Mouse (Mus musculus): ENCODE results near the gene Vash1. TPM values are rescaled to one million over a fixed set of nuclear protein-coding genes. Genes with fewer than 3 reads are reported as not detected.

Gene Vash1
- polyA plus RNA-seq, 1 experiment from 2014 or later: 10.7 TPM

DNA sequence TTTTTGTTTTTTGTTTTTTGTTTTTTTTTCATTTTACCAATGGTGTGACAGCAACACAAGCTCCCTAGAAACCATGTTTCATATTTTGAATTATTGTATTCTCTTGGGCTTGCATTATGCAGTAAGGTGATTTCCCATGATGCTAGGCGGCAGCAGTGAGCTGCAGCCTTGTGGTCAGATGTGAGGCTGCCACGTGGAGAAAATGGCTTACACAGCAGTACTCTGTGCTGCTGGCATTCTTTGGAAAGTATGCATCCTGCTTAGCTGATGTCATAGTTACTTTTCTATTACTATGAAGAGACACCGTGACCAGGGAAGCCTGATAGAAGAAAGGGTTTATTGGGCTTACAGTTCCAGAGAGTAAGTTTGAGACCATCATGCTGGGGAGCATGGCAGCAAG is 30.0 kb upstream of the Vash1 start:
- H3K27me3 ChIP-seq (replicated peaks; ENCODE audit: control insufficient read depth, insufficient read depth, low read length): no peaks in the 10 kb centered on the region
- no peak overlapping the region for H3K27ac ChIP-seq (ENCODE audit: low read depth)
- H3K36me3 ChIP-seq (ENCODE audit: control insufficient read depth, insufficient read depth, low read length): no peaks in the 10 kb centered on the region
- no peak for ATAC-seq (replicated peaks; ENCODE audit: low FRiP score, low TSS enrichment, low read depth)
- no peaks in the 10 kb centered on the region for H3K9me3 ChIP-seq (ENCODE audit: control insufficient read depth, low read length)
- H3K9ac ChIP-seq (ENCODE audit: low read length): no peak overlapping the region
- H3K4me1 ChIP-seq (replicated peaks; ENCODE audit: control insufficient read depth, insufficient read depth, low read length): peaks cover 15% of the 10 kb centered on the region
- WGBS: 63% methylated on average over 3 of the region's 3 CpGs
- no peak overlapping the region for H3K4me2 ChIP-seq (ENCODE audit: low read length)
- no peak overlapping the region for H3K4me3 ChIP-seq (ENCODE audit: low read depth, low read length)
- no peak for DNase-seq (ENCODE audit: low spot score)

DNA sequence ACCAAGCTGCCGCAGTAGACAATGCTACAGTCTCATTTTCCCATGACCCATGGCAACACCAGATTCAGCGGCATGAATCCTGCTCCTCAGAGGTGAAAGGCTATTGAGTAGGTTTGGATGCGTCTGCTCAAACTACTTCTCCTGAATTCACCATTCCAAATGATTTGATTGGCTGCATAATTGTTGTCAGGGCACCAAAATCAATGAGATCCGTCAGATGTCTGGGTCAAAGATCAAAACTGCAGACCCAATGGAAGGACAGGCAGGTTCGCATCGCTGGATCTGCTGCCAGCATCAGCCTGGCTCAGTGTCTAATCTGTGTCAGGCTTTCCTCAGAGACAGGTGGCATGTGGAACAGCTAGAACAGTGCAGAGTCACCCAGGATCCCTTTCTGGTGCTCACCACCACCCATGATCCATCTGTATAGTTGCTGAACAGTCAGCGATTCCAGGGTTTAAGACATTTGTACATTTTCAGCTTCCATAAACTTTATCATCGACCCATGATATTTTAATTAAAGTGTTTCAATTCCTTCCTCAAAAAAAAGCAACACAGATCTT is 27.1 kb upstream of the Vash1 start:
- no peak overlapping the region for H3K4me3 ChIP-seq (ENCODE audit: low read depth, low read length)
- no peaks in the 10 kb centered on the region for H3K36me3 ChIP-seq (ENCODE audit: control insufficient read depth, insufficient read depth, low read length)
- WGBS: 90% methylated on average over 8 of the region's 8 CpGs
- no peak overlapping the region for H3K4me2 ChIP-seq (ENCODE audit: low read length)
- peaks cover 6% of the 10 kb centered on the region; the same call in 1 of the 2 replicates for H3K4me1 ChIP-seq (replicated peaks; ENCODE audit: control insufficient read depth, insufficient read depth, low read length)
- no peak overlapping the region for H3K27ac ChIP-seq (ENCODE audit: low read depth)
- H3K9ac ChIP-seq (ENCODE audit: low read length): no peak overlapping the region
- DNase-seq (ENCODE audit: low spot score) (no peak), ATAC-seq (replicated peaks; ENCODE audit: low FRiP score, low TSS enrichment, low read depth) (no peak)
- H3K27me3 ChIP-seq (replicated peaks; ENCODE audit: control insufficient read depth, insufficient read depth, low read length): no peaks in the 10 kb centered on the region
- no peaks in the 10 kb centered on the region for H3K9me3 ChIP-seq (ENCODE audit: control insufficient read depth, low read length)

DNA sequence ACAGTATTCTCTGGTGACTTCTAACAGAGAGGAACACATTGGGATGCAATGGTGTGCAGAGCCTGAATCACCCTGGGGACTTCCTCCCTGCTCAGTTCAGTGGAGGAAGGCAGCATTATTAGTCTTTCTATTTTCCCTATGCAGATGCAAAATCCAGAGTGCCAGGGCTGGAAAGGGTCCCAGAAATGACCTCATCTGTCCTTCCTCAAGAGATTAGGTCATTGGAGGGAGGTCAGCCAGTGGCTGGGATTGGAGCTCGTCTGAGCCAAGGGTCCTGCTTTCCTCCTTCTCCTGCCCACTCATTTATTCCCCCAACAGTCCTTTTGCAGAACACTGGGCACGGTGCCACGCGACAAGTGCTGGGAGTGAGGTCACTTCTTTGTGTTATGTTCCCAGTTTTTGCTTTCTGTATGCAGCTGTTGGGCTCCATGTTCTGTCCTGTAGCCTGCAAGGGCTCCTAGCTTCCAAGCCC is 25.9 kb upstream of the Vash1 start:
- no peak overlapping the region for H3K4me3 ChIP-seq (ENCODE audit: low read depth, low read length)
- H3K27me3 ChIP-seq (replicated peaks; ENCODE audit: control insufficient read depth, insufficient read depth, low read length): no peaks in the 10 kb centered on the region
- H3K9ac ChIP-seq (ENCODE audit: low read length): no peak overlapping the region
- no peaks in the 10 kb centered on the region for H3K36me3 ChIP-seq (ENCODE audit: control insufficient read depth, insufficient read depth, low read length)
- H3K4me2 ChIP-seq (ENCODE audit: low read length): no peak overlapping the region
- peaks cover 3% of the 10 kb centered on the region; the same call in 1 of the 2 replicates for H3K4me1 ChIP-seq (replicated peaks; ENCODE audit: control insufficient read depth, insufficient read depth, low read length)
- H3K27ac ChIP-seq (ENCODE audit: low read depth): 0 out of 2 replicates have a peak overlapping the region, but pooled peaks have one; percentile 27
- ATAC-seq (replicated peaks; ENCODE audit: low FRiP score, low TSS enrichment, low read depth) (peak; percentile 47; the same call in 1 of the 2 replicates), DNase-seq (ENCODE audit: low spot score) (peak; percentile 65)
- 53% methylated on average over 4 of the region's 4 CpGs for WGBS
- no peaks in the 10 kb centered on the region for H3K9me3 ChIP-seq (ENCODE audit: control insufficient read depth, low read length)

DNA sequence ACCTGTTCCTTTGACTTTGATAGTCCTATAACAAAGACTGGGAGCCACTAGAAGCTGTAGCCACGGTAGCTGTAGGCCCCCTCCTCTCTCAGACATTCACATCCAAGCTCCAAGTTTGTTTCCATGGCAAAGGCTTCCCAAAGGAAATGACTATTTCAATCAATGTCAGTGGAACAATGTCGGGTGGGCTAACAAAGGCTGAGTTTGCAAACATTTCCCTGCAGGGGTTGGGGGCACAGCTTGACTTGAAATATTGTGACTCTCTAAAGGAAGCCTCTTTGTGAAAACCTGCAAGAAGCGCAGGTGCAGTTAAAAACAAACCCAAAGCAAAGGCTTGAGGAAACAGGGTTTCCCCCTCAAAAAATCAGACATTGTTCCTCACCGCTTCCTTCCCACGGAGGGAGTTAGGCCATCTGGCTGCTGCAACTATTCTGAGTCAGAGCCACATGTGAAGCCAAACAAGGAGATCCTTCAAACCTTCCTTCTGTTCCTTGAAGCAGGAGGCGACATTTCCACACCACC is 19.0 kb upstream of the Vash1 start:
- Histone ChIP-seq H3K27ac (ENCODE audit: low read depth) (peak overlapping the region; percentile 33; the same call in 1 of the 2 replicates), H3K9ac (ENCODE audit: low read length) (no peak overlapping the region), H3K9me3 (ENCODE audit: control insufficient read depth, low read length) (no peaks in the 10 kb centered on the region), H3K4me3 (ENCODE audit: low read depth, low read length) (no peak overlapping the region), H3K27me3 (replicated peaks; ENCODE audit: control insufficient read depth, insufficient read depth, low read length) (no peaks in the 10 kb centered on the region), H3K36me3 (ENCODE audit: control insufficient read depth, insufficient read depth, low read length) (no peaks in the 10 kb centered on the region), H3K4me2 (ENCODE audit: low read length) (no peak overlapping the region), H3K4me1 (replicated peaks; ENCODE audit: control insufficient read depth, insufficient read depth, low read length) (no peaks in the 10 kb centered on the region)
- ATAC-seq (replicated peaks; ENCODE audit: low FRiP score, low TSS enrichment, low read depth) (no peak), DNase-seq (ENCODE audit: low spot score) (no peak)
- 38% methylated on average over 6 of the region's 6 CpGs for WGBS

DNA sequence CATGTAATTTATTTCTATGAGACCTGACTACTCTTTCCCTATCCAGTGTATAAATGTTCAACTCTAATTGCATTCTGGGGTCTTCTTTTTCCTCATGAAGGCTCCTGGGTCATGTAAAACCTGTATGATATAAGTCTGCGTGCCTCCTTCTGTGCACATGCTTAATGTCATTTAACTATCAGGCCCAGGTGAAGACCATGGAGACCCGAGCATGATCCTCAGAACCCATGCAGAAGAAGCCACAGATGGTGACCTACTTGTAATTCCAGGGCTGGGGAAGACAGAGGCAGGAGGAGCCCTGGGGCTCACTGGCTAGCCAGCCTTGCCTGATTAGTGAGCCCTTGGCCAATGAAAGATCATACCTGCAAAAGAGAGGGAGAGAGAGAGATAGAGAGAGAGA is 18.0 kb upstream of the Vash1 start:
- ATAC-seq (replicated peaks; ENCODE audit: low FRiP score, low TSS enrichment, low read depth) (no peak), DNase-seq (ENCODE audit: low spot score) (no peak)
- Histone ChIP-seq H3K9me3 (ENCODE audit: control insufficient read depth, low read length) (no peaks in the 10 kb centered on the region), H3K4me2 (ENCODE audit: low read length) (no peak overlapping the region), H3K36me3 (ENCODE audit: control insufficient read depth, insufficient read depth, low read length) (no peaks in the 10 kb centered on the region), H3K4me3 (ENCODE audit: low read depth, low read length) (no peak overlapping the region), H3K9ac (ENCODE audit: low read length) (no peak overlapping the region), H3K27ac (ENCODE audit: low read depth) (no peak overlapping the region), H3K27me3 (replicated peaks; ENCODE audit: control insufficient read depth, insufficient read depth, low read length) (no peaks in the 10 kb centered on the region), H3K4me1 (replicated peaks; ENCODE audit: control insufficient read depth, insufficient read depth, low read length) (no peaks in the 10 kb centered on the region)
- WGBS: 68% methylated on average over 2 of the region's 2 CpGs

DNA sequence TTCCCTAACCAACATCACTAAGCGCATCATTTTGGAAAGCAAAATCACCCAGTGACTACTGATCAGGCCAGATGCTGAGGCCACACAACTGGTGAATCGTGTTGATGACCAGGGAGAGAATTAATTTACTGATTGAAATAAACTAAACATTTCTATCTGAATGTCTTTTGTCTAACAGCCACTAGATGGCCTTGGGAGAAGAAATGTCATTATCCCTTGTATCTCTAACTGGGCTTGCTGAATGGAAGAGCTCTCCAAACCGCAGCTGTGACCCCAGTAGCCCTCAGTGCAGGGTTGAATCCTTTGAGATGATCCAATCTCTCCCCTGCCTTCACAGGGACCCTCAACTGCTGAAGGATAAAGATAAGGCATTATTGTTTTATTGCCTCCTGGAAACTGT is 12.8 kb upstream of the Vash1 start:
- Histone ChIP-seq H3K4me3 (ENCODE audit: low read depth, low read length) (no peak overlapping the region), H3K9ac (ENCODE audit: low read length) (no peak overlapping the region), H3K9me3 (ENCODE audit: control insufficient read depth, low read length) (no peaks in the 10 kb centered on the region), H3K4me2 (ENCODE audit: low read length) (no peak overlapping the region), H3K27me3 (replicated peaks; ENCODE audit: control insufficient read depth, insufficient read depth, low read length) (no peaks in the 10 kb centered on the region), H3K27ac (ENCODE audit: low read depth) (no peak overlapping the region), H3K4me1 (replicated peaks; ENCODE audit: control insufficient read depth, insufficient read depth, low read length) (no peaks in the 10 kb centered on the region), H3K36me3 (ENCODE audit: control insufficient read depth, insufficient read depth, low read length) (no peaks in the 10 kb centered on the region)
- no peak for ATAC-seq (replicated peaks; ENCODE audit: low FRiP score, low TSS enrichment, low read depth)
- WGBS: 52% methylated on average over 3 of the region's 3 CpGs
- no peak for DNase-seq (ENCODE audit: low spot score)

DNA sequence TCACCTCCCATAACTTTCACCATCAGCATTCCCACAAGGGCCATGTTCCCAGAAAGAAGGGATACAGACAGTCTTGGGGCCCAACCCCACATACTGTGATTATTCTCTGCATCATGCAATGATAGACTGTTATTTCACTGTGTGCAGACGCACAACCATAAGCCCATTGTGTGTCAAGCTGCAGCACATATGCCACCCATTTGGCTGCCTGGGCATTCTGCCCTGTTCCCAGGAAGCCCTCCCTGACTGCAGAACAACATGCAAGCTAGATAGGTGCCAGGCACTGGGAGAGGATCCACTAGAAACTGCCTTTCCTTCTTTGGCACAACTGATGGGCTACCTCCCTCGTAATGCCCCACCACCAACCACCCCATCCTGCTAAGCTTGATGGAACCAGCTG is 10.1 kb upstream of the Vash1 start:
- H3K4me3 ChIP-seq (ENCODE audit: low read depth, low read length): no peak overlapping the region
- H3K4me2 ChIP-seq (ENCODE audit: low read length): no peak overlapping the region
- H3K9ac ChIP-seq (ENCODE audit: low read length): no peak overlapping the region
- H3K27ac ChIP-seq (ENCODE audit: low read depth): no peak overlapping the region
- H3K27me3 ChIP-seq (replicated peaks; ENCODE audit: control insufficient read depth, insufficient read depth, low read length): no peaks in the 10 kb centered on the region
- no peak for DNase-seq (ENCODE audit: low spot score)
- H3K36me3 ChIP-seq (ENCODE audit: control insufficient read depth, insufficient read depth, low read length): no peaks in the 10 kb centered on the region
- H3K9me3 ChIP-seq (ENCODE audit: control insufficient read depth, low read length): no peaks in the 10 kb centered on the region
- WGBS: 89% methylated on average over 2 of the region's 2 CpGs
- no peaks in the 10 kb centered on the region for H3K4me1 ChIP-seq (replicated peaks; ENCODE audit: control insufficient read depth, insufficient read depth, low read length)
- no peak for ATAC-seq (replicated peaks; ENCODE audit: low FRiP score, low TSS enrichment, low read depth)

DNA sequence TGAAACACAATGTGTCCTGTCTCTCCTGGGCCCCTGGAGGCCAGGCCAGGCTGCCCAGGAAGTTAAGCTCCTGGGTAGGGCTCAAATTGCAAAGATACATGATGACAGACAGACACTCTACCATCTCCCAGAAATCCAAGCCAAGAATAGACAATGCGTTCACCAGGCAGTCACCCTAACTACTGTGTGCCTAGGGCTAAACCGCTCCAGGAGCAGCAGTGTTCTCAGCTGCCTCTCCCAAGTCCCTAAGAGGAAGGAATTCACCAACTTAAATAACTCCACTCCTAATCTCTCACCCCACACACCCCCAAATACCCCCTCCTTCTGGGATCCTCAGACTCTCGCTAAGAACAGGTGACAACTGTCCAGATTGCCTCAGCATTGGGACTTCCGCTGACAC is 6.4 kb upstream of the Vash1 start:
- DNase-seq (ENCODE audit: low spot score): no peak
- no peaks in the 10 kb centered on the region for H3K9me3 ChIP-seq (ENCODE audit: control insufficient read depth, low read length)
- 78% methylated on average over 4 of the region's 4 CpGs for WGBS

DNA sequence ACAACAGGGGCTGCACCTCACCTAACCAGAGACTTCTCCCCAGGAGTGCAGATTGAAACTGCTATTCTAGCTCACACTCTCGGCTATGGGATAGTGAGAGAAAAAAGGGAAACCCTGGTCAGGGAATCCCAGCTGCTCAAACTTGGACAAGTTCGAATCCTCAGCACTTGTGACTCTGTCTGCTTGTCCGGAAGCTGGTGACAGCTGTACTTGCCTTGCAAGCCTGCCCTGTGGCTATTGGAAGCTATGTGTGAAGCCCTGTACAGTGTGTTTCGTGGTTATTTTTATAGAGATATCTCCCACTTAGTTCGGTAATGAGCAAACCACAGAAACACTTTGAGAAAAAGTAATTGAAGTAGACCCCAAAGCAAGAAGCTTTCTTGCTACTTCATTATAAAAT is 6.0 kb upstream of the Vash1 start:
- Histone ChIP-seq H3K27me3 (replicated peaks; ENCODE audit: control insufficient read depth, insufficient read depth, low read length) (no peaks in the 10 kb centered on the region), H3K4me2 (ENCODE audit: low read length) (no peak overlapping the region), H3K4me1 (replicated peaks; ENCODE audit: control insufficient read depth, insufficient read depth, low read length) (no peaks in the 10 kb centered on the region), H3K9me3 (ENCODE audit: control insufficient read depth, low read length) (no peaks in the 10 kb centered on the region), H3K27ac (ENCODE audit: low read depth) (no peak overlapping the region), H3K36me3 (ENCODE audit: control insufficient read depth, insufficient read depth, low read length) (no peaks in the 10 kb centered on the region), H3K9ac (ENCODE audit: low read length) (no peak overlapping the region), H3K4me3 (ENCODE audit: low read depth, low read length) (no peak overlapping the region)
- ATAC-seq (replicated peaks; ENCODE audit: low FRiP score, low TSS enrichment, low read depth) (no peak), DNase-seq (ENCODE audit: low spot score) (no peak)
- WGBS: 81% methylated on average over 5 of the region's 5 CpGs

More for the DNA sequence above, 6.4 kb upstream of the Vash1 start:
- H3K36me3 ChIP-seq (ENCODE audit: control insufficient read depth, insufficient read depth, low read length): no peaks in the 10 kb centered on the region
- no peaks in the 10 kb centered on the region for H3K4me1 ChIP-seq (replicated peaks; ENCODE audit: control insufficient read depth, insufficient read depth, low read length)
- no peaks in the 10 kb centered on the region for H3K27me3 ChIP-seq (replicated peaks; ENCODE audit: control insufficient read depth, insufficient read depth, low read length)
- ATAC-seq (replicated peaks; ENCODE audit: low FRiP score, low TSS enrichment, low read depth): no peak
- H3K4me3 ChIP-seq (ENCODE audit: low read depth, low read length): no peak overlapping the region
- H3K9ac ChIP-seq (ENCODE audit: low read length): no peak overlapping the region
- H3K4me2 ChIP-seq (ENCODE audit: low read length): no peak overlapping the region
- H3K27ac ChIP-seq (ENCODE audit: low read depth): no peak overlapping the region

Data from intestine, embryonic 14.5 days (tissue).